Mouse (Mus musculus) embryonic fibroblast, embryonic 13.5 days (primary cell): ENCODE data around the gene Mknk2.

Experiments used
- CTCF ChIP-seq: IDR thresholded peaks from 2 replicates; pipeline ENCODE4 v1.5.1; 2011; ENCODE audit warnings: mild to moderate bottlenecking, control low read depth, low read length, moderate library complexity, borderline replicate concordance; ENCODE audit not compliant: insufficient read depth
- POLR2A ChIP-seq: IDR thresholded peaks from 2 replicates; pipeline ENCODE4 v1.6.1; 2011; ENCODE audit warnings: low read depth, mild to moderate bottlenecking, control low read depth, low read length, moderate library complexity

DNA sequence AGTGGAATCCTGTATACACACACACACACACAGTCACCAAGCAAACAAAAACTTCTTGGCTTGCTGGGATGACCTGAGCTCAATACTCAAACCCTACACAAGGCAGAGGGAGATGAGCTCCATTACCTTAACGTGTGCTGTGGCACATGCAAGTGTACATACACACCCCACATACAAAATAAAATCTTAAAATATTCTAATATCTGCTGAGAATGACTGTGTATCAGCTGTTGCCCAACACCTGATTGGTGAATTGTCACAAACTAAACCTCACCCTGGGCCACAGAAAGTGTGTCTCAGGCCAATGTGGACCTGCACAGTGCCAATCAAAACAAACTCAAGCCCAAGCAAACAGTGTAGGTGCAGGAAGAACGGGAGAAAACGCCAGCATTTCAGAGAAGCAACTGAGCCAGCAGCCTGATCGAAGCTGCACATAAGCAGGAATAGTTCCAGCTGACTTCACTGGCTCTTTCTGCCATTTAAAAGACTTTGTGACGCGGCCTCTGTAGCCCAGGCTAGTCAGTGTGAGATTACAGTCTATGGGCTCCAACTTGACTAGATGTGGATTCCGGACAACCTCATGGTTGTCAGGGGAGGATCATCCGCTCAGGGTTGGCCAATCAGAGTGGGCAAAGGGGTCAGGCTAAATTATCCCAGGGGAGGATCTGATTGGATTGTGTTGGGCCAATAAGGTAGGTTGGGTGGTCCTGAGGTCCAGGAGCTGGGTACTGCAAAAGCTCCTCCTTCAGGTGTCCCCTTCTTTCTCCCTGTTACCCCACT lies 58.3 kb downstream of the Mknk2 start:
- TF ChIP-seq POLR2A = no peak
- TF ChIP-seq CTCF = no peak
